In genomic region chr17:32362686-32363085, GRCm38 (mm10) we compare ENCODE assay signal across 11 mouse cellular contexts. TPM values are rescaled to one million over a fixed set of nuclear protein-coding genes. Genes with fewer than 3 reads are reported as not detected.
A peak's percentile ranks its signal among the peaks of the same experiment; 100 is the strongest.
DNase-seq lines count a peak whose midpoint lies in the region; ATAC-seq lines count a peak whose summit lies in the region.
"Had no signal": no experiment of that assay in that cellular context is flagged by ENCODE, and none has a peak within 500 bp of the region (broad histone marks: within the 10 kb centered on the region; RNA-seq: fewer than 3 reads in every experiment).

No protein-coding gene starts in this region.

- no peak for ATAC-seq in heart, embryonic 12.5 days (ENCODE audit: insufficient number of reproducible peaks, low FRiP score)
- no peak for ATAC-seq in embryonic facial prominence, embryonic 11.5 days (replicated peaks; ENCODE audit: insufficient number of reproducible peaks, low FRiP score, low TSS enrichment, low read depth)
- no peak for ATAC-seq in hindbrain, embryonic 16.5 days
- ATAC-seq in midbrain, embryonic 13.5 days = no peak
- ATAC-seq: CD4-positive, CD25-positive, alpha-beta regulatory T cell, adult 4 months had no signal

- H3K9me3 ChIP-seq in heart, embryonic 12.5 days (replicated peaks) = no peaks in the 10 kb centered on the region
- H3K9me3 ChIP-seq in embryonic facial prominence, embryonic 11.5 days (replicated peaks; ENCODE audit: control insufficient read depth, low read length) = no peaks in the 10 kb centered on the region
- H3K9me3 ChIP-seq in hindbrain, embryonic 16.5 days (ENCODE audit: control insufficient read depth, low read length) = no peaks in the 10 kb centered on the region
- no peaks in the 10 kb centered on the region for H3K9me3 ChIP-seq in midbrain, embryonic 13.5 days

- peaks cover 25% of the 10 kb centered on the region for H3K4me1 ChIP-seq in heart, embryonic 12.5 days (replicated peaks)
- 0 out of 2 replicates have a peak, but pooled peaks cover 4% of the 10 kb centered on the region for H3K4me1 ChIP-seq in embryonic facial prominence, embryonic 11.5 days (ENCODE audit: control insufficient read depth, insufficient read depth, low read length)
- H3K4me1 ChIP-seq in hindbrain, embryonic 16.5 days (ENCODE audit: control insufficient read depth, insufficient read depth, low read depth, low read length) = peaks cover 25% of the 10 kb centered on the region
- peaks cover 31% of the 10 kb centered on the region for H3K4me1 ChIP-seq in midbrain, embryonic 13.5 days (replicated peaks)

- H3K36me3 ChIP-seq in heart, embryonic 12.5 days = peaks cover 55% of the 10 kb centered on the region
- peaks cover 19% of the 10 kb centered on the region for H3K36me3 ChIP-seq in embryonic facial prominence, embryonic 11.5 days (replicated peaks; ENCODE audit: control insufficient read depth, insufficient read depth, low read depth, low read length)
- H3K36me3 ChIP-seq in hindbrain, embryonic 16.5 days (ENCODE audit: control insufficient read depth, insufficient read depth, low read length) = peaks cover 39% of the 10 kb centered on the region
- peaks cover 63% of the 10 kb centered on the region for H3K36me3 ChIP-seq in midbrain, embryonic 13.5 days

- peak overlapping the region; percentile 86 for H3K9ac ChIP-seq in heart, embryonic 12.5 days
- peak overlapping the region; percentile 97 for H3K9ac ChIP-seq in embryonic facial prominence, embryonic 11.5 days (replicated peaks; ENCODE audit: low read length)
- H3K9ac ChIP-seq in hindbrain, embryonic 16.5 days (ENCODE audit: low read depth, low read length) = no peak overlapping the region
- peak overlapping the region; percentile 97 for H3K9ac ChIP-seq in midbrain, embryonic 13.5 days (replicated peaks)

- WGBS in heart, embryonic 12.5 days = 80% methylated on average over 4 of the region's 4 CpGs
- 91% methylated on average over 4 of the region's 4 CpGs for WGBS in embryonic facial prominence, embryonic 11.5 days
- WGBS in hindbrain, embryonic 16.5 days = 90% methylated on average over 4 of the region's 4 CpGs
- WGBS in midbrain, embryonic 13.5 days = 77% methylated on average over 4 of the region's 4 CpGs

- H3K27ac ChIP-seq in heart, embryonic 12.5 days (ENCODE audit: poor library complexity, severe bottlenecking) = no peak overlapping the region
- H3K27ac ChIP-seq in embryonic facial prominence, embryonic 11.5 days (replicated peaks; ENCODE audit: low read depth, low read length) = no peak overlapping the region
- H3K27ac ChIP-seq in hindbrain, embryonic 16.5 days (ENCODE audit: low read depth, low read length) = no peak overlapping the region
- H3K27ac ChIP-seq in midbrain, embryonic 13.5 days = no peak overlapping the region

- intact Hi-C loops in heart, postnatal 14 days (cut with DNase I) = no loop called here

- peak overlapping the region; percentile 80; the same call in 1 of the 2 replicates for H3K4me3 ChIP-seq in heart, embryonic 12.5 days
- H3K4me3 ChIP-seq in embryonic facial prominence, embryonic 11.5 days (ENCODE audit: low read depth, low read length) = peak overlapping the region; percentile 95
- H3K4me3 ChIP-seq in hindbrain, embryonic 16.5 days (ENCODE audit: low read length) = peak overlapping the region; percentile 88; the same call in 1 of the 2 replicates
- H3K4me3 ChIP-seq in midbrain, embryonic 13.5 days (replicated peaks) = peak overlapping the region; percentile 96

- no peaks in the 10 kb centered on the region for H3K27me3 ChIP-seq in heart, embryonic 12.5 days (replicated peaks)
- H3K27me3 ChIP-seq in embryonic facial prominence, embryonic 11.5 days (ENCODE audit: control insufficient read depth, insufficient read depth, low read length) = no peaks in the 10 kb centered on the region
- no peaks in the 10 kb centered on the region for H3K27me3 ChIP-seq in hindbrain, embryonic 16.5 days (replicated peaks; ENCODE audit: control insufficient read depth, insufficient read depth, low read length)
- no peaks in the 10 kb centered on the region for H3K27me3 ChIP-seq in midbrain, embryonic 13.5 days

- peak overlapping the region; percentile 94 for H3K4me2 ChIP-seq in heart, embryonic 12.5 days
- peak overlapping the region; percentile 72 for H3K4me2 ChIP-seq in embryonic facial prominence, embryonic 11.5 days (ENCODE audit: low read depth, low read length)
- peak overlapping the region; percentile 90 for H3K4me2 ChIP-seq in hindbrain, embryonic 16.5 days (ENCODE audit: low read length)
- peak overlapping the region; percentile 91 for H3K4me2 ChIP-seq in midbrain, embryonic 13.5 days (replicated peaks)

- DNase-seq in heart, postnatal 14 days = no peak
- DNase-seq in embryonic facial prominence, embryonic 11.5 days (ENCODE audit: low spot score) = no peak
- DNase-seq in B cell, adult 2 months = no peak
- DNase-seq in cerebellum, adult 8-10 months = no peak
- no peak for DNase-seq in adipocyte (ENCODE audit: low spot score)
- DNase-seq: lung, adult 18-20 months; right cerebral cortex, postnatal 25 days had no signal

RNA-seq across cellular contexts. Expression of gene Akap8l, which starts 12.3 kb away (rescaled TPM):
- polyA plus RNA-seq in heart, embryonic 12.5 days (2016; fragmentation: Nextera tagmentation; extraction: Ambion mirVana) = 79.4 and 84.6 TPM in 2 replicates
- 10 to 100 TPM; 49.2 to 57.1 TPM for total RNA-seq in heart, postnatal 14 days (2021)
- polyA plus RNA-seq in embryonic facial prominence, embryonic 11.5 days (2014; fragmentation: Nextera tagmentation; extraction: Ambion mirVana) = 44.3 and 56.2 TPM in 2 replicates
- polyA plus RNA-seq in hindbrain, embryonic 16.5 days (2015; fragmentation: Nextera tagmentation; extraction: Ambion mirVana) = 145 and 153 TPM in 2 replicates
- polyA plus RNA-seq in midbrain, embryonic 13.5 days (2015; fragmentation: Nextera tagmentation; extraction: Ambion mirVana) = 138 and 168 TPM in 2 replicates

RNA-seq across cellular contexts. Expression of gene Wiz, which starts 26.6 kb away (rescaled TPM):
- 23.7 and 23.9 TPM in 2 replicates for polyA plus RNA-seq in heart, embryonic 12.5 days (2016; fragmentation: Nextera tagmentation; extraction: Ambion mirVana)
- 10 to 100 TPM; 22.4 to 23.4 TPM for total RNA-seq in heart, postnatal 14 days (2021)
- 27.5 and 31.9 TPM in 2 replicates for polyA plus RNA-seq in embryonic facial prominence, embryonic 11.5 days (2014; fragmentation: Nextera tagmentation; extraction: Ambion mirVana)
- polyA plus RNA-seq in hindbrain, embryonic 16.5 days (2015; fragmentation: Nextera tagmentation; extraction: Ambion mirVana) = 28.5 and 37.3 TPM in 2 replicates
- 33.7 and 36.4 TPM in 2 replicates for polyA plus RNA-seq in midbrain, embryonic 13.5 days (2015; fragmentation: Nextera tagmentation; extraction: Ambion mirVana)

RNA-seq across cellular contexts. Expression of gene Rasal3, which starts 40.7 kb away (rescaled TPM):
- polyA plus RNA-seq in heart, embryonic 12.5 days (2016; fragmentation: Nextera tagmentation; extraction: Ambion mirVana) = 0.66 and 0.95 TPM in 2 replicates
- 1 to 10 TPM; 1.3 to 4.7 TPM for total RNA-seq in heart, postnatal 14 days (2021)
- 0.63 and 0.77 TPM in 2 replicates for polyA plus RNA-seq in embryonic facial prominence, embryonic 11.5 days (2014; fragmentation: Nextera tagmentation; extraction: Ambion mirVana)
- 0.98 and 1.0 TPM in 2 replicates for polyA plus RNA-seq in hindbrain, embryonic 16.5 days (2015; fragmentation: Nextera tagmentation; extraction: Ambion mirVana)
- polyA plus RNA-seq in midbrain, embryonic 13.5 days (2015; fragmentation: Nextera tagmentation; extraction: Ambion mirVana) = 0.54 TPM in 2 replicates

RNA-seq across cellular contexts. Expression of gene Akap8, which starts 41.6 kb away (rescaled TPM):
- polyA plus RNA-seq in heart, embryonic 12.5 days (2016; fragmentation: Nextera tagmentation; extraction: Ambion mirVana) = 85.1 and 88.9 TPM in 2 replicates
- total RNA-seq in heart, postnatal 14 days (2021) = 10 to 100 TPM; 50.0 to 62.5 TPM
- polyA plus RNA-seq in embryonic facial prominence, embryonic 11.5 days (2014; fragmentation: Nextera tagmentation; extraction: Ambion mirVana) = 53.4 and 53.9 TPM in 2 replicates
- 84.7 and 99.9 TPM in 2 replicates for polyA plus RNA-seq in hindbrain, embryonic 16.5 days (2015; fragmentation: Nextera tagmentation; extraction: Ambion mirVana)
- polyA plus RNA-seq in midbrain, embryonic 13.5 days (2015; fragmentation: Nextera tagmentation; extraction: Ambion mirVana) = 116 and 121 TPM in 2 replicates
